Mouse (Mus musculus) midbrain, embryonic 11.5 days (tissue): ENCODE results near the gene Ddias. TPM values are rescaled to one million over a fixed set of nuclear protein-coding genes. Genes with fewer than 3 reads are reported as not detected.
A peak's percentile ranks its signal among the peaks of the same experiment; 100 is the strongest.

Experiments
- ATAC-seq: fragments of 200-750 bp; cut with Nextera tagmentation; 2 replicates; pipeline ENCODE4 v1.8.0; 2017; ENCODE audit warnings: moderate TSS enrichment, moderate library complexity; ENCODE audit not compliant: low FRiP score
- DNase-seq: peaks from one replicate; pipeline ENCODE4 v3.0.0; 2015; ENCODE audit warnings: low spot score; ENCODE audit errors: missing footprints
- H3K27ac ChIP-seq: fragments of 300-500 bp; sonication (generic); 2 replicates; pipeline ENCODE4 v1.5.1; 2014; ENCODE audit warnings: low read depth, low read length
- H3K27me3 ChIP-seq: fragments of 300-500 bp; sonication (generic); 2 replicates; pipeline ENCODE4 v1.6.1; 2014; ENCODE audit warnings: mild to moderate bottlenecking, low read length, moderate library complexity, mixed read lengths; ENCODE audit not compliant: control insufficient read depth, insufficient read depth
- H3K36me3 ChIP-seq: fragments of 300-500 bp; sonication (generic); 2 replicates; pipeline ENCODE4 v1.6.1; 2014; ENCODE audit warnings: mild to moderate bottlenecking, low read length, moderate library complexity, mixed read lengths; ENCODE audit not compliant: control insufficient read depth, insufficient read depth
- H3K4me1 ChIP-seq: fragments of 300-500 bp; sonication (generic); 2 replicates; pipeline ENCODE4 v1.6.1; 2014; ENCODE audit warnings: low read length; ENCODE audit not compliant: control insufficient read depth, insufficient read depth
- H3K4me2 ChIP-seq: fragments of 300-500 bp; sonication (generic); 2 replicates; pipeline ENCODE4 v1.6.1; 2014; ENCODE audit warnings: mild to moderate bottlenecking, moderate library complexity
- H3K4me3 ChIP-seq: fragments of 300-500 bp; sonication (generic); 2 replicates; pipeline ENCODE4 v1.5.1; 2014; ENCODE audit warnings: low read depth, low read length
- H3K9ac ChIP-seq: fragments of 300-500 bp; sonication (generic); 2 replicates; pipeline ENCODE4 v1.6.1; 2014; ENCODE audit warnings: low read length
- H3K9me3 ChIP-seq: fragments of 300-500 bp; sonication (generic); 2 replicates; pipeline ENCODE4 v1.6.1; 2016; ENCODE audit warnings: low read length; ENCODE audit not compliant: control insufficient read depth
- WGBS: fragments of 180-500 bp; shearing (Covaris S2); extraction: QIAGEN DNeasy Blood & Tissue Kit; methylation state at CpG from one replicate; pipeline ENCODE4 v1.1.7; 2014; 5-methylcytosine and 5-hydroxymethylcytosine counted together
- polyA plus RNA-seq: library from polyadenylated mRNA; unstranded; fragments of >200 nt; fragmentation: Nextera tagmentation; extraction: Ambion mirVana; gene quantifications from 2 replicates; pipeline ENCODE4 v1.2.1, GENCODE M21; 2014

Gene Ddias
- polyA plus RNA-seq, 1 experiment from 2014 or later, result 24.8 TPM

DNA sequence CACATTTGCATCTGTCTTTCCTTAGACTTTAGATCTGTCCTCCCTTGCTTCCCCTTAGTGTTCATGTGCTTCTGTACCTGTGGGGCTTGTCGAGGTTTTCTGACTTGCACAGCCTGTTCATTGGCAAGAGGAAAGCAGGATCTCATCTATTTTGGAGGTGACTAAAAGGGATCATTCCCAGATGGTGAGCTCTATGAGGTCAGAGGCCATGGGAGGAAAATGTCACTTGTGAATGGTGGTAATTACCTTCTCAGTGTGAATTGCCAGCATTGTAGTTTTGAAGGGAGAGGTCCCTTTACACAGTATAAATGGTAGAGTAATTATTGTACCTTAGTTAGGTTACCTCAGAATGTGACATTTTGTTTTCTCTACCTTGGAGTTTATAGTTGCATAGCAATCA, 16.2 kb upstream of the Ddias start:
- Histone ChIP-seq H3K4me1 (no peaks in the 10 kb centered on the region), H3K36me3 (no peaks in the 10 kb centered on the region), H3K9me3 (no peaks in the 10 kb centered on the region), H3K4me3 (no peak overlapping the region), H3K9ac (no peak overlapping the region), H3K4me2 (no peak overlapping the region), H3K27ac (no peak overlapping the region), H3K27me3 (no peaks in the 10 kb centered on the region)
- DNase-seq (peak; percentile 10), ATAC-seq (no peak)
- WGBS, result 60% methylated on average over 1 of the region's 1 CpGs

DNA sequence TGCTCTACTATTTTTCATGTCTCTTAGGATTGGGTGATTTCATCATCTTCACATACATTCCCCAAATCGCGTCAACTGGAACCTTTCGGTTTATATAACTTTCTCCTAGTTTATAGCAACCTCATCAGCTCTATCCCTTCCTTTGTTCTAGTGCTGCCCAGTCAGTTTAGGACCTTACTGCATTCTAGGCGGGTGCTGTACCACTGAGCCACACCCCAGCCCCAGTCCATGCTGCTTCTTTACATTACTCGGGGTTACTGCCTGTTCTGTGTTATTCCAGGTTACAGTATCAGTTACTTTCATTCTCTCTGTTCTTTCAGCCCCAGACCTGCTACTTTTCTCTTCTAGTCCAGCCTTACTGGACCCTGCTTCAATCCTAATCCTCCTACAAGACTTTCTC, 13.2 kb upstream of the Ddias start:
- WGBS, result 93% methylated on average over 5 of the region's 5 CpGs
- H3K27me3 ChIP-seq, result no peaks in the 10 kb centered on the region
- H3K36me3 ChIP-seq, result no peaks in the 10 kb centered on the region
- no peak overlapping the region for H3K4me3 ChIP-seq
- H3K9me3 ChIP-seq, result no peaks in the 10 kb centered on the region
- DNase-seq, result peak; percentile 26
- H3K4me2 ChIP-seq, result no peak overlapping the region
- H3K4me1 ChIP-seq, result no peaks in the 10 kb centered on the region
- H3K27ac ChIP-seq, result no peak overlapping the region
- H3K9ac ChIP-seq, result no peak overlapping the region
- ATAC-seq, result no peak

DNA sequence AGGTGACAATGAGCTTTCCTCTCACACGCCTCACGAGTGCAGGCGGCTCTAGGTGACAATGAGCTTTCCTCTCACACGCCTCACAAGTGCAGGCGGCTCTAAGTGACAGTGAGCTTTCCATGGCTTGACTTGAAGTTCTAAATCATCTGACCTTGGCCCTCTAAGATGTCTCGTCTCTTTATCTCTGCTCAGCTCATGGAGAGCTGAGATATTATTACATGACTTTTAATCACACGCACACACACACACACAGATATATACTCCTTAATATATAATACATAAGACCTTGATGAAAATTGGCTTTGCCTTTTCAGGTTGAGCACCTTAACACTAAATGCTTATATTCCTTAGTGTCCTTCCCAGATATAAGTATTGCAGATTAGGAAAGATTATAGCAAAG, 12.8 kb upstream of the Ddias start:
- Histone ChIP-seq H3K27ac (no peak overlapping the region), H3K27me3 (no peaks in the 10 kb centered on the region), H3K4me2 (no peak overlapping the region), H3K9ac (no peak overlapping the region), H3K36me3 (no peaks in the 10 kb centered on the region), H3K4me1 (no peaks in the 10 kb centered on the region), H3K9me3 (no peaks in the 10 kb centered on the region), H3K4me3 (no peak overlapping the region)
- ATAC-seq (no peak), DNase-seq (peak; percentile 60)
- 86% methylated on average over 7 of the region's 7 CpGs for WGBS

DNA sequence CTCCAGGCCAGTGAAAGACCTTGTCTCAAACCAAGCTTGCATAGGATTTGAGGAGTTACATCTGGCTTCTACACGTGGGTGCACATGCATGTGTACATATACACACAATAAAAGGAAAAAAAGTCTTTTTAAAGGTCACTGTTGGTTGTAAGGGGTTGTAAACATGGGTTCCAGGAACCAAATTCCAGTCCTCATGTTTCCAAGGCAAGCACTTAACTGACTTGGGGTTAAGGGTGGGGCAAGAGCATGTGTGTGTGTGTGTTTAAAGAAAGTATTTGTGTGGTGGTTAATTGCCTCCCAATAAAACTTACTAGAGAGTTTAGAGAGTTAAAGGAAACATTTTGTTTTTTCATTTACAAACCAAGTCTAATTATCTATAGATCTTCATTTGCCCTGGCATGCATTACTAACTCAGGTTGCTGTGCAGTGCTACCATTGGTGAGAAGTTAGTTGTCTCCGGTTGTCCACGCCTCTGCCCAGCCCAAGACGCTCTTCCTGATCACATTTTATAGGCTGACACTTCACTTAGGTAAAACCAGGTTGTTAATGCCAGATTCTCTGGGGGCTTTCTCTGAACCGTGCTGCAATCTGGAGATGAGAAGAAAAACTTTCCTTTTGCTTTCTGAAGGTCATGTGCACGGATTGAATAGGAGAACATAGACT, 11.1 kb upstream of the Ddias start:
- H3K36me3 ChIP-seq, result no peaks in the 10 kb centered on the region
- H3K27ac ChIP-seq, result no peak overlapping the region
- H3K9ac ChIP-seq, result no peak overlapping the region
- H3K4me1 ChIP-seq, result no peaks in the 10 kb centered on the region
- H3K27me3 ChIP-seq, result no peaks in the 10 kb centered on the region
- ATAC-seq (no peak), DNase-seq (peak; percentile 12)
- WGBS, result 90% methylated on average over 6 of the region's 6 CpGs
- no peak overlapping the region for H3K4me3 ChIP-seq
- H3K4me2 ChIP-seq, result no peak overlapping the region
- H3K9me3 ChIP-seq, result no peaks in the 10 kb centered on the region

DNA sequence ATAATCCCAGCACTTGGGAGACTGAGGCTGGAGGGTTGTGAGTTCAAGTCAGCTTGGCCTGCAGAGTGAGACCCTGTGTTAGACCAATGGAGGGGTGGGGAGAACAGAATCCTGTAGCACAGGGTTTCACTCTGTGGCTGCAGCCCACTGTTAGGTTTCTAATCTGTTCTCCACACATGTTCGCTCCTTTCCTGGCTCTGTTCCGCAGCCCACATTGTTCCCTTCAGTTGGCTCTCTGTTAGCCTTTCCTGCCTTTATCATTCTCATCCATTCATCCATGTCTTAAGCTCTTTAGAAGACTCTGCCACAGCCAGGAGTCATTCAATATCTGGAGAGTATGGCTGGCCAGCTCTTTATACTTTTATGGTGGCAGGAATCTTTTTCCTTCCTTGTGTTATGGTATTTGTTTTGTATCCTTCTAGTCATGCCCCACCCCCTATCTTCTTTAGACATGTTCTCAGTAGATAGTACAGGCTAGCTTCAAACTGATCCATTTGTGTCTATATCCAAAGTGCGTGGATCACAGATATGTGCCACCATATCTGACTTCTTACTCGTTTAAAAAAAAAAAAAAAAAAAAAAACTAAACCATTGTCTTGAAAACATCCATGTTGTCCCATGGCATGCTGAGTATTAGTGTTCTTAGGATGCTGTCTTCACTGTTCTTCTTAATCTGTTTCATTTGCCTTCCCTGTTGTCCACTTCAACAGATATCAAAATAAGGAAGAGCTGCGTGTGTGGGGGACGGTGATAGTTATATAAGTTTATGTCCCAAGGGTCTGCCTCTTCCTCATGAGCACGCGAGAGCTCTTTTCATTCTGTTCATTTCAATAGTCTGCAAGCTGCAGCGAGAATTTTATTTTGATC, 10.0 kb upstream of the Ddias start:
- Histone ChIP-seq H3K4me3 (no peak overlapping the region), H3K4me2 (no peak overlapping the region), H3K9ac (no peak overlapping the region), H3K27me3 (no peaks in the 10 kb centered on the region), H3K27ac (no peak overlapping the region), H3K4me1 (no peaks in the 10 kb centered on the region), H3K36me3 (no peaks in the 10 kb centered on the region), H3K9me3 (no peaks in the 10 kb centered on the region)
- DNase-seq (peak; percentile 70), ATAC-seq (no peak)
- WGBS, result 78% methylated on average over 9 of the region's 9 CpGs

DNA sequence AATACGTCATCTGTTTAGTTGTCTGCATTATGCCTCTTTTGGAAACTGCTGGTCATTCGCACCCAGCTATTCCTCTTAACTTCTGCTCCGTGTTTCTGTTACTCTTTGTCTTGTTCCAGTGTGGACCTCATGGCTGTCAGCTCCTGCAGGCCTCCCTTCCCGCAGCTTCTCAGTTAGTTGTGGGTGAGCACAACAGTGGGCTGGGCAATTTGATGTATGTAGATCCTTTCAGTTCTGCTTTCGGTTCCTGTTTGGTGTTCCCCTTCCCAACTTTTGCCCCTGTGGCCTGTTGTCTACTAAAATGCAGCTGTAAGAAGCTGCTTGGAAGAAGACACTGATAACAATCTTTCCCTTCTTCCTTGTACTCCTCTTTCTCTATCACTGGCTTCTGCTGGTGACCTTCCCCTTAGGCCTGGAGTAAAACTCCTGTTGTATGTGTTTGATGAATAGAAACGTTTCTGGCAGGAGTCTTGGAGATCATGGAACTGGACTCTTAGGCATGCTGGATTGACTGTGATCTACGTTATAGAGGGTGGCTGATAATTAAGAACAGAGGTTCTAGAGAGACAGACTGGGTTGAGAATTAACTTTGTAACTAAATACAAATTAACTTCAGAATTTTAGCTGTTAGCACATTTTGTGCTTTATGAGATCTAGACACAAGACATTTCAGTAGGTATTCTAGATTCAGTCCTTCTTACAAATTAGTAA, 4.7 kb upstream of the Ddias start:
- peaks cover 11% of the 10 kb centered on the region for H3K4me1 ChIP-seq
- 86% methylated on average over 7 of the region's 7 CpGs for WGBS
- H3K27me3 ChIP-seq, result no peaks in the 10 kb centered on the region
- H3K27ac ChIP-seq, result no peak overlapping the region
- H3K4me2 ChIP-seq, result no peak overlapping the region
- H3K4me3 ChIP-seq, result no peak overlapping the region
- H3K9me3 ChIP-seq, result no peaks in the 10 kb centered on the region
- no peak for ATAC-seq
- DNase-seq, result no peak
- no peaks in the 10 kb centered on the region for H3K36me3 ChIP-seq
- H3K9ac ChIP-seq, result no peak overlapping the region

DNA sequence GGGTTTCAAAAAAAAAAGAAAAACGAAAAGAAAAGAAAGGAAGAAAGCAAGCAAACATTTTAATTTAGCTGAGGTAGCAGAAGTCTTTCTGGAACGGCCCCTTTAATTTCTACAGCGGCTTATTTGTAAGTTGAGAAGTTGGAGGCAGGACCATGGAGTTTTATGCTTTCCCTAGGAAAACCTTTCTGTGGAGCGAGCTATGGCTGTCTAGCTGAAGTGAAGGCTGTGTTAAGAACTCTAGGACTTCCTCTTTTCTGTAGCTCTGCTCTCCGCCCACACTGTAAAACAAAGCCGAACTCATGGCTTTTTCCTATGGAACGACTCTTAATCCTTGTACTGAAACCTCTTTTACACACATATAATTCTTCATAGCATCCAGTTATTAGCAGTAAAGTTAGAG, 2.5 kb upstream of the Ddias start:
- no peak for ATAC-seq
- Histone ChIP-seq H3K9me3 (no peaks in the 10 kb centered on the region), H3K36me3 (no peaks in the 10 kb centered on the region), H3K27me3 (no peaks in the 10 kb centered on the region), H3K4me3 (no peak overlapping the region), H3K4me1 (peaks cover 17% of the 10 kb centered on the region), H3K27ac (no peak overlapping the region), H3K9ac (no peak overlapping the region), H3K4me2 (peak overlapping the region; percentile 2; the same call in 1 of the 2 replicates)
- 59% methylated on average over 7 of the region's 7 CpGs for WGBS
- no peak for DNase-seq

DNA sequence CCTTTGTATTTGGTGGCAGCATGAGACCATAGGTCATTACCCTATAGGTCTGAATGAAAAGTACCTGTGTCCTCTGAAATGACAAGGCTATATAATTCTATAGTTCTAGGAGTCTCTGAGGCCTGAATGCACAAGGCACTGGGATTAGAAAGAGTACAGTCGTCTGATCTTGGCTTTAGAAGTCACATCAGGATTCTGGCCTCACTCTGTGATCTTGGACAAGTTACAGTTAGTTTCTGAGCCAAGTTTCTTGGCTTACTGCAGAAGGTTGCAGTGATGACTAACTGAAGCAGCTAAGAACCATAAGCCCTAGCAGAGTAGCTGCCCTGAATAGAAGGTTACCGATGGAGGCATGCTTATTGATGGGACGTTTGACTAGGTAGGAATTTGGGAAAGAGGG, 2.0 kb upstream of the Ddias start:
- DNase-seq (no peak), ATAC-seq (no peak)
- no peaks in the 10 kb centered on the region for H3K36me3 ChIP-seq
- H3K4me3 ChIP-seq, result peak overlapping the region; percentile 62; the same call in 1 of the 2 replicates
- H3K4me1 ChIP-seq, result peaks cover 17% of the 10 kb centered on the region
- H3K4me2 ChIP-seq, result peak overlapping the region; percentile 71
- no peaks in the 10 kb centered on the region for H3K27me3 ChIP-seq
- H3K9me3 ChIP-seq, result no peaks in the 10 kb centered on the region
- no peak overlapping the region for H3K27ac ChIP-seq
- H3K9ac ChIP-seq, result peak overlapping the region; percentile 86
- 33% methylated on average over 3 of the region's 3 CpGs for WGBS
